Mouse (Mus musculus): ENCODE data around the gene Rbm20.

Rbm20 gene

DNA sequence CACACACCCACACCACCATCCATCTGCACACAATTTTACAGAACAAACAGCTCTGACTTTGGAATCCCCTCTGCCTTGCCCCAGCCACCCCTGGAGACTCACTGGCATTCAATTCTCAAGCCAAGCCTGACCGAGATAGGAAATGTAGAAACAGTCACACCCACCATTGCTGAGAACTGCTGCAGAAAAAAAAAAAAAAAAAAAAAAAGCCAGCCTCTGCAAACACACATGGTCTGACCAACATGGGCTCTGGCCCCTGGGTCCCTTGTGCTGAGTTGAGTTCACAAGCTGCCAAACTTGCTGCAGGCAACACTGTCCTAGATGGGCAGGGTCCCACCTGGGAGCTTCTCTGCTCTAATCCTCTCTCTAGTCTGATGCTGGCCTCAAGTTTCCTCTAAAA is 200.7 kb downstream of the Rbm20 start:
- DNase-seq (ENCODE audit: low spot score): no peak

DNA sequence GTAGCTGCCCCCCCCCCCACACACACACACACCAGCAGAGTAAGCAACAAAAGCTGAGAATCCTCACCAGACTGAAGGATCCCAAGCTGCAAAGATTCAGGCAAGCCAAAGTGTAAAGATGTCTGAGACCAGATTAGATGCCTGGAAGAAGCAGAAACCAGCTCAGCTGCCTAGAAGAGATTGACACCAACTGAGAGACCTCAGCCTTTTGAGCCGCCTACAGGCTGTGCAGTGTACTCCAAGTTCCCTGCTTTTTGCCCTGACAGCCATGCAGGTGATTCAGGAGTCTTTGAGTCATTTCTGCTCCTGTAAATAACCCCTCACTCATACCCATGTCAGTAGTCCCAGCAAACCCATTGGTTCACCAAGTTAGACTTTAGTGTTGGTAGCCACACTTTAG is 203.4 kb downstream of the Rbm20 start:
- DNase-seq (ENCODE audit: low spot score): no peak

DNA sequence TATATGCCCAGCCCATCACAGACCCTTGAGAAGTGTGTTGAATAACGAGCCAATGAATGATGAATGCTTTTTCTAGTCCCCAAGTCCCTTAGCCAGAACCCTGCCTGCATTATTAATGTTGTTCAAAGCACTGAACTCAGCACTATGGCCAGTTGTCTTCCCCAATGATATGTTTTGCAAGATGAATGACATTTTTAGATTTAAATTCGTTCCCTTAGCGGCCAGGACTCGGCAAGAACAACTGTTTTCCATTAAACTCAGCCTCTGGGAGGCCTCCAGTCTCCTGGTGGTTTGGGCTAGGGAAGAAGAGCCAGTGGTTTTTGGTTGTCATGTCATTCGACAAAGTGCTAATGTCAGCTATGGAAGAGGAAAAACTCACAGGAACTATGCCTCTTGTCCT is 204.7 kb downstream of the Rbm20 start:
- no peak for DNase-seq (ENCODE audit: low spot score)

DNA sequence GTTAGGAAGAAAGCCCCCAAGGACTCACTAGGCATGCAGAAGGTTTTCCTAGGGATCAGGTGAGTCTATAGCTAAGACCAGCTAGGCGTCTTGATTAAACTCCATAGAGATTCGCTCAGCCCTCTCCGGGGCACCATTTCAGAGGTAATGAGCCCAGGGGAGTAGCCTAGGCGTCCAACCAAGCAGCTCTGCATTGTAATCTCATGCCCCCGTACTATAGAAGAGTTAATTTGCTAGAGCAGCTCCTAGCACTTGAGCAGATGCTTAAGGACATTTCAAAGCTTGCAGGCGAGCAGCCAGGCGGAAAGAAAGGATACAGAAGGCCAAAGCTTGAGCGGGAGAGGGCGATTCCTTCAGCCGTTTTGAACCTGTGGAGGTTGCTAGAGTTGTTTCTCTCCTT is 208.3 kb downstream of the Rbm20 start:
- DNase-seq (ENCODE audit: low spot score): no peak

DNA sequence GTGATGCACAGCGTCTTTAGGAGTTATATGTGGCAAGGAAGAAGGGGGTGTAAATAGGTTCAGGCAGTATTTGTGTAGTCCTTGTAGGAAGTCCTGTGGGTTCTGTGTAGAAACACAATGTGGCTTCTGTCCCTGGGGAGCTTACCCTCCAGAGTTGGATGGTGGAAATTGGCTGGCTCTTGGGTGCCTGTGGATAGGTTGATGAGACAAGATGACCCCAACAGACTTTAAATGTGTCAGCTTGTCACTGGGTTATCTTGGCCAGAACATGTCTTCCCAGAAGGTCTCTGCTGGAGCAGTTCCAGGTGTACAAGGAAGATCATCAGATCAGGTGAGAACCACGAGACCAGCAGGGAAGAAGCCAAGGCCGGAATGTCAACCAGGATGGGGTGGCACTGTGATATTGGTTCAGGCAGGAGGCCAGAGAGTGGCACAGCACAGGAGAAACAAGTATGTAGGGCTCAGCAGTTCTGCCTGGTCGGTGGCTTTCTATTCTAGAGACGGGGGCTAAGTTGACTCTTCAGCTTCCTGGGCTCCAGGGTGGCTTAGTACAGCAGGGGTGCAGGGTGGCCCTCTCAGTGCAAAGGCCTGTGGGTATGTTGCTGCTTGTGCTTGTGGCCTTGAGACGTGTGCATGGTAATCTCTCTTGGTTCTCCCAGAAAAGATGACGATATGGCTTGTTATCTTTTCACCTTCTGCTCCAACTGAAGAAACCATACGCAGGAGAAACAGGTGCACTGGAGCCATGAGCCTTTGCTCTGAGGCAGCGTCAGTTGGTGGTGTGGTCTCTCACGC is 209.7 kb downstream of the Rbm20 start:
- no peak for DNase-seq (ENCODE audit: low spot score)

DNA sequence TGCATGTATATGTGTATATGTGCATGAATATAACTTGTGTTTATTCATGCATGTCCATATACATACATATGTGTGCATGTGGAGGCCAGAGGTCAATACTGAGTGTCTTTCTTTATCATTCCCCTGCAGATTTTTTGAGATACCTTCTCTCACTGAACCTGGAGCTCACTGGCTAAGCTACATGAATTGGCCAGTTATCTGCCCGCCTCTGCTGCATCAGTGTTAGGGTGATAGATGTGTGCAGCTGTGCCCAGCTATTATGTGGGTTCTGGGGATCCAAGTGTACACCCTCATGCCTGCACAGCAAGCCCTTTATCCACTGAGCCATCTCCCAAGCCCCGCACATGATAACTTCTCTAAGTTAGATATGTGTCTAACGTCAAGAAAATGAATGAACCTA is 210.7 kb downstream of the Rbm20 start:
- DNase-seq (ENCODE audit: low spot score): no peak

DNA sequence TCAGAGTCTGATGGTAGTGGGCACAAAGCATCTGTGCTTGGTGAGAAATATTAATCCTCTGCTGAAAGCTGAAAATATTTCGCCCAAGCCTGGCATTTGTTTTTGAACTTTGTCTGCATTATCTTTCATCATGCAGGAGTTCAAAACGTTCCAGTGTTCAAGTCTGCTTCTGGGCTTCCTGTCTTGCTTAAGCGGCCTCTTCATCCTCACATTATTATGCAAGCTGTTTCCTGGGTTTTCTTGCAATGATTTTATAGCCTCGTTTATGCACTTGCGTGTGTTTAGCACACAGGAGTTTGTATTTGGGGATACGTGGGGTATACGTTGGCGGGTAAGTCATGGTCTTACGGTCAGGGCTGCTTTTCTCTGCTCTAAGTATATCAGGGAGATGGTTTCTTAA is 211.2 kb downstream of the Rbm20 start:
- DNase-seq (ENCODE audit: low spot score): no peak

DNA sequence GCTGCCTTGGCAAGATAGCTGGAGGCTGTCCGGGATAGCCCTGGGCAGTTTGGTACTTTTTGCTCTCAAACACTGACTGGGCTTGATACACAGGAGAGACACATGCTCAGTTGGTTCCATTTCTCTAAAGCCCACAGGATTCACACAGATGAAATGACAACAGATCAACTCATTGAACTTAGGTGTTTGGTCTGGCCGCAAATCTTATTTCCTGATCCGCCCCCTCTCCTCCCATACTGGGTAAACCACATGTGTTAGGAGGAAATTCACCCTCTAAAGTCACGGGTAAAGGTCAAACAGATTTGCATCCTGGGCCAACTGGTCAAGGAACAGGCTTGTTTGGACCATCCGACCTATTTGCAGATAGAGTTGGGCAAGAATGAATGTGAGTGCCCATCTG is 212.4 kb downstream of the Rbm20 start:
- DNase-seq (ENCODE audit: low spot score): no peak

DNA sequence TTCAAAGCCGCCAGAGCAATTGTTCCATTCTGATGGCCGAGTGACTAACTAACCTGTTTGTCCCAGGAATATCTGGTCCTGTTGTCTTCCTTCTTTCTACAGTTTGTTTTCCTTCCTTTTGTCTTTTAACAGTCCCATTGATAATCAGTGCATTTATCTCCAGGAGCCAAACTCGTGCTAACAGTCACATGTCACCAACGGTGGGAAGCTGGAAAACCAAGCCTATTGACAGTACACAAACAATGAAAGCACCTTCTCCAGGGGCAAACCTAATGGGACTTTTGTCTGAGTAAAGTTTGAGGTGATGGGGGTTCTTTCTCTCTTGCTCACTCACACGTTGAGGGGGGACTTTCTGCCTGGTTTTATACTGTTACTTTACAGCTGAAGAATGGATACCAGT is 213.2 kb downstream of the Rbm20 start:
- no peak for DNase-seq (ENCODE audit: low spot score)

- no peak for DNase-seq (ENCODE audit: low spot score)
Measured at GRCm38 (mm10) chr19:53890781-53891251, 213.7 kb downstream of the Rbm20 start.

GRCm38 (mm10) chr19:53891569-53891968 is 214.5 kb downstream of the Rbm20 start:
- no peak for DNase-seq (ENCODE audit: low spot score)

DNA sequence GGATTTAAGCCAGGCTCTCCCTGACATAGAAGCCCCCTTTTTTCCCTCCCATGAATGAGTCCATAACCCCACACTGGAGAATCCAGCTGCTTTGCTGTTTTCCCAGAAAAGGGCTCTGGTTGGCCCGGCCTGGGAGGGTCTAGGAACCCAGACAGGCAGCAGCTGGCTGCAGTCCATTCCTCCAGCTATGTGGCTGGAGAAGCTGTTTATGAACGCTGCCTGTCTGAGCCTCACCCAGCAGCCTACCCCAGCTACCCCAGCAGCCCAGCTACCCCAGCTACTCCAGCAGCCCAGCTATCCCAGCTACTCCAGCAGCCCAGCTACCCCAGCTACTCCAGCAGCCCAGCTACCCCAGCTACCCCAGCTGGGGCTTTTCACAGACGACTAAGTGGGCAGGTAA is 215.0 kb downstream of the Rbm20 start, which contains the start of gene Pdcd4:
Gene Pdcd4 (plus strand): TSS at position 171 of the 400 bp plus-strand sequence.
- DNase-seq (ENCODE audit: low spot score): no peak

GRCm38 (mm10) chr19:53892838-53893359 is 215.8 kb downstream of the Rbm20 start:
- no peak for DNase-seq (ENCODE audit: low spot score)

- no peak for DNase-seq (ENCODE audit: low spot score)
Measured at GRCm38 (mm10) chr19:53893711-53894171, 216.6 kb downstream of the Rbm20 start.

DNA sequence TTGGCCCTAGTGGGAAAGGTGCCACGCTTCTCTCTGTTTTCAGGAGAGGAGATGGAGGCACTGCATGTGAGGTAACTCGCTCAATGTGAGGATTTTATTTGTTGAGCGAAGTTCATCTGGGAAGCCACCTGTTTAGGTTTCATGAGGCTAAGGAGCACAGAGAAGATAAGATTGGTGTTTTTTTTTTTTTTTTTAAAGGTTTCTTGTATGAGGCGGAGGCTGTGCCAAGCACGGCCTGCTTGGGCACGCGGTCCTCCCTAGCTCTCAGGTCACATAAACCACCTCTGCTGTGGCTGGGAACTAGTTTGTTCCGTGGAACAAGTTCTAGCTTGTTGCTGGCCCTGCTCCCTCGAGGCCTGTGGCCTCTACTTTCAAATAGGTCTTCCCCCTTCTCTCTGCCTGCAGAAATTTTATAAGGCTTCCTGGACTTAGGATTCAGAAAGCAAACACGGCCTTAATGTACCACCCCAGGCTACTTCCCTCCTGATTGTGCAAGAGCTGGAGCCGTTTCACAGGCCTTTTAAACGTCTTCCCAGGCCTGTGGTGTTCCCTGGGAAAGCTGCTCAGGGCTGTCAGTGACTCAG is 217.5 kb downstream of the Rbm20 start:
- no peak for DNase-seq (ENCODE audit: low spot score)

- no peak for DNase-seq (ENCODE audit: low spot score)
Measured at GRCm38 (mm10) chr19:53898046-53898445, 220.9 kb downstream of the Rbm20 start.

DNA sequence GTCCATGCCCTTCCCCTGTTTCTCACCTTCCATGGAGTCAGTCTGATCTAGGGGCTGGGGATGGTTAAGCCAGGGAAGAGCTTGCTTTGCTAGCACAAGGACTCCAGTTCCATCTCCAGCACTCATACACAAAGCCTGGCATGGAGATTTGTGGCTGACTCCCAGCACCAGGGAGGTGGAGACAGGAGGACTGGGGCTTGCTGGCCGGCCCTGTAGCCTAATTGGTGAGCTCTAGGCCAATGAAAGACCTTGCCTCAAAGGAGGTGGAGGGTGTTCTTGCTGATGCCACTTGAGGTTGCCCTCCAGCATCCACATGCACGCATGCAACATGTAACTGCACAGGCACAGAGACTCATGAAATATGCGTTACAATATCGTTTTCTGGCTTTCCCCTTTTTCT is 221.4 kb downstream of the Rbm20 start:
- no peak for DNase-seq (ENCODE audit: low spot score)

DNA sequence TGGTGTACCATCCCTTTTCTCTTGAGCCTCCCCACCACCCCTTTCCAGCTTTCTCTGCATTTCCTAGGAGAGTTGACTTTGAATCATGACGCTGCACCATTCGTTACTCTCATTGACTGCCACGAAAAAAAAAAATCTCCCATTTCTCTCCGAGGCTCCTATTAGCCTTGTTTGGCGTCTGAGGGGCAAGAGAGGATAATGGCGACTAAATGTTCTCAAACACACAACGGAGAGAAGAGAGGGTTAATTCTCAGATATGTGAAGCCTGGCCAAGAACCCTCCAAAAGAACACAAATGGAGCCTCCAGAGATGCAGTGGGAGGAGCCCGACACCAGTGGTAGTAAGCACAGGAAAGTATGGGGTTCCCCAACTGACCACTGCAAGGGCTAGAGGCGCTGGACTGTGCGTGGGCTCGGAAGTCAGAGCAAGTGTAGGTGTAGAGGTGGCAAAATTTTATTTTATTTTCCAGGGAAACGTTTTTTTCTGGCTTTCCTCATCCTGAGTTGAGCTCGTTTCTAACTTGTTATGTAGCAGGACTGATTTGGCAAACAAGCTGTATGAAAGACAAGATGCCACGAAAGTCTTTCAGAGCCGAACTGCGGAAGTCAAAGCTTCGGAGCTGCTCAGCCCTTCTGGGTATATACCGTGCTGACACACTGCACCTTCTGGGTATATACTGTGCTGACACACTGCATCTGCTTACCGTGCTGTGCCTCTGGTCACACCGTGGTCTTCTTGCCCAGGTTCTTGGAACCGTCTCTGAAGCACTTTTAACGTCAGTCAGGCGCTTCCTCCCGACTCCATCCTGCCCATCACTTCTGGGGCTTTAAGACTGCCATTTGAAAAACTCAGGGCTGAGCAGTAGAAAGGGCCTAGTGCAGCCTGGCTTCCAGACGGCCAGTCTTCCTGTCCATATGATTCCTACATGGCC is 222.1 kb downstream of the Rbm20 start:
- no peak for DNase-seq (ENCODE audit: low spot score)

GRCm38 (mm10) chr19:53899941-53900610 is 223.0 kb downstream of the Rbm20 start:
- no peak for DNase-seq (ENCODE audit: low spot score)

DNA sequence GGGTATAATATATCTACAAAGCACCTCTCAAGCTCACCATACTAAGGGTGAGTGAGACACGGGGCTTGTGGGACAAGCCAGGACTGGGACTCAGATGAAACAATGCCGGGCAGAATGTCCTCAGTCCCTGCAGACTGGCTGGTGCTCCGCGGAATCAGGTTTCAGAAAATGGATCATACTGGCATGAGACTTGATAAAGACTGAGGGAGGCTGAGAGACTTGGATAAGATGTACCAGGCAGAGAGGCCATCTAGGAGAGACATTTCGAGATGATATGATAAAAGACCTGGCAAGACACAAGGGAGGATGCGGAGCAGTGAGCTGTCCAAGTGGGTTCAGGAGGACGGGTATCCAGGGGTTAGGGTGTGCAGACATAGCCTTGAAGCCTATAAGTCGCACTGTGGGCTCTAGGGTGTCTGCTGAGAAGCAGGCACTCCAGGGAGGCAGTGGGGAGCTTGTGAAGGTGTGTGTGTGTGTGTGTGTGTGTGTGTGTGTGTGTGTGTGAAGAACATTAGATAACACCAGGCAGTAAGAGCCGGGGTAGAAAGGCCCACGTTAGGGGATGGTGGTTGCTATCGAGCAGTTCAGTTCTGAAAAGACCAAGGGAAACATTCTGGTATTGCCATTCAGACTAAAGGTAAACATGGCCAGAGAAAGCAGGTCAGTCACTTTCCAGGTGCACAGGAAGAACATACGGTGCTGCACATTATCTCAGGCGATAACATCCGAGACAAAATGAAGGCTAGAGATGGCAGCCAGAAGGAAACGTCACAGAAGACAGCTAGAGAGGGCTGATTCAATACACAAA is 225.0 kb downstream of the Rbm20 start:
- DNase-seq (ENCODE audit: low spot score): peak; percentile 18
